Mouse (Mus musculus): ENCODE data around the gene Jam3. TPM values are rescaled to one million over a fixed set of nuclear protein-coding genes. Genes with fewer than 3 reads are reported as not detected.

Jam3 gene
- polyA plus RNA-seq, 1 experiment from 2014 or later = 66.7 TPM

- Histone ChIP-seq H3K4me3 (no peak overlapping the region), H3K4me1 (peaks cover 13% of the 10 kb centered on the region; the same call in 1 of the 2 replicates), H3K9me3 (no peaks in the 10 kb centered on the region), H3K36me3 (no peaks in the 10 kb centered on the region), H3K27ac (no peak overlapping the region), H3K27me3 (ENCODE audit: insufficient read depth, poor library complexity, severe bottlenecking) (no peaks in the 10 kb centered on the region)
- no peak for DNase-seq (ENCODE audit: low spot score)
These were observed 30.6 kb upstream of the Jam3 start for GRCm38 (mm10) chr9:27185820-27186219.

DNA sequence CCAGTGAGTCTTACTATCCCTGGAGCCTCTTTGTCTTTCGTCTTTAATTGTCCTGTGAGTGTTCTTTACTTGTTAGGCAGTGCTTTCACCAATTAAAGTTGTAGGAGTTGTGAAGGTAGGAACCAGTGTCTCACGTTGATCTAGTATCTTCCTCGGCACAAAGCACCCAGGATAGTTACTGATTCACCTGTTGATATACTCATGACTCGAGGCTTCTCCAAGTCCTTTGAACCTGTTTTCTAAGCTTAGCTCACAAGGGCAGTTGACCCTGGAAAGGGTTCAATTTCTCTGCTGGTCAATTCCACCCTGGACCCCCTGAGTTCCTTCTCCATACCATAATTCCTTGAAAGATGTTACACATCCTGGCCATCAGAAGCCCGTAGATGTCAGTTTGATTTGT, 26.9 kb upstream of the Jam3 start:
- no peak overlapping the region for H3K27ac ChIP-seq
- H3K36me3 ChIP-seq = no peaks in the 10 kb centered on the region
- H3K4me1 ChIP-seq = peaks cover 4% of the 10 kb centered on the region; the same call in 1 of the 2 replicates
- WGBS = 78% methylated on average over 5 of the region's 5 CpGs
- DNase-seq (ENCODE audit: low spot score) = no peak
- H3K9me3 ChIP-seq = no peaks in the 10 kb centered on the region
- H3K27me3 ChIP-seq (ENCODE audit: insufficient read depth, poor library complexity, severe bottlenecking) = no peaks in the 10 kb centered on the region
- H3K4me3 ChIP-seq = no peak overlapping the region

DNA sequence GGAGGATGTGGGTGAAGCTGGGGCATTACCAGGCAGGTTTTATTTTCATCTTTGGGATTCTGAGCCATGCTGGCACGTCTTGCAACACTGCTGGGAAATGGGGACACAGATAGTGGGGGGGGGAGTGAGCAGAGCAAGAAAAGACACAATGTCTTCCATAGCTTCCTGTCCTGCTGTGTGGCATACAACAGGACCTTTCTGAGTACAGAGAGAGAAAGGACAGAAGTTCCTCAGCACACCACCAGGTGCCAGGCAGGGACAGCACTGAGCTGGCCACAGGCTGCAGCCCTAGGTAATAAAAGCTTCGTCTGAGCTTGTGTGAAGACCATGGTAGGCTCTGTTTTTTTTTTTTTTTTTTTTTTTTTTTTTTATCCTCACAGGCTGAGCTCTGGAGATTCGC, 25.3 kb upstream of the Jam3 start:
- 54% methylated on average over 3 of the region's 3 CpGs for WGBS

GRCm38 (mm10) chr9:27178935-27179334, 23.7 kb upstream of the Jam3 start:
- H3K9me3 ChIP-seq = no peaks in the 10 kb centered on the region
- H3K36me3 ChIP-seq = no peaks in the 10 kb centered on the region
- H3K4me3 ChIP-seq = no peak overlapping the region
- peaks cover 4% of the 10 kb centered on the region; the same call in 1 of the 2 replicates for H3K4me1 ChIP-seq
- H3K27me3 ChIP-seq (ENCODE audit: insufficient read depth, poor library complexity, severe bottlenecking) = no peaks in the 10 kb centered on the region
- no peak for DNase-seq (ENCODE audit: low spot score)
- 48% methylated on average over 4 of the region's 4 CpGs for WGBS
- no peak overlapping the region for H3K27ac ChIP-seq

More for the DNA sequence above, 25.3 kb upstream of the Jam3 start:
- H3K4me3 ChIP-seq = no peak overlapping the region
- H3K36me3 ChIP-seq = no peaks in the 10 kb centered on the region
- no peaks in the 10 kb centered on the region for H3K9me3 ChIP-seq
- no peaks in the 10 kb centered on the region for H3K27me3 ChIP-seq (ENCODE audit: insufficient read depth, poor library complexity, severe bottlenecking)
- no peak overlapping the region for H3K27ac ChIP-seq
- H3K4me1 ChIP-seq = no peaks in the 10 kb centered on the region
- no peak for DNase-seq (ENCODE audit: low spot score)

DNA sequence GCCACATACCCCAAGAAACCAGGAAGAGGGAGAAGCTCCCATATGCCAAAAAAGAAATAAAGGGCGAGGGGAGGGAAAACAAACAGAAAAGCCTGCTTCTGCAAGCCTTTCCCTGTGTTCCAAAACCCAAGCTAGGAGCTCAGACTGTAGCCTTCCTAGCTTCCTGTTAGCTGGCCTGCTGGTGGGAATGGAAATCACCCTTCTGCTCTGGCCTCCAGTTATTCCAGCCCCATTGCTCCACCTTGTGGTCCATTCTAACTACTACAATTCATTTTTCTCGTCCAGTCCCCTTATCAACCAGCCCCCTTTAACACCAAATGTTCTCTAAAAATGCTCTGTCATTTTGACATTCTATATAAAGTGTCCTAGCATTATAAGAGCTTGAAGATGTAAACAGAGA, 20.9 kb upstream of the Jam3 start:
- H3K9me3 ChIP-seq = no peaks in the 10 kb centered on the region
- peaks cover 4% of the 10 kb centered on the region; the same call in 1 of the 2 replicates for H3K4me1 ChIP-seq
- DNase-seq (ENCODE audit: low spot score) = peak; percentile 80
- no peak overlapping the region for H3K4me3 ChIP-seq
- no peak overlapping the region for H3K27ac ChIP-seq
- H3K36me3 ChIP-seq = no peaks in the 10 kb centered on the region
- WGBS = 0% methylated on average over 2 of the region's 2 CpGs
- H3K27me3 ChIP-seq (ENCODE audit: insufficient read depth, poor library complexity, severe bottlenecking) = no peaks in the 10 kb centered on the region

DNA sequence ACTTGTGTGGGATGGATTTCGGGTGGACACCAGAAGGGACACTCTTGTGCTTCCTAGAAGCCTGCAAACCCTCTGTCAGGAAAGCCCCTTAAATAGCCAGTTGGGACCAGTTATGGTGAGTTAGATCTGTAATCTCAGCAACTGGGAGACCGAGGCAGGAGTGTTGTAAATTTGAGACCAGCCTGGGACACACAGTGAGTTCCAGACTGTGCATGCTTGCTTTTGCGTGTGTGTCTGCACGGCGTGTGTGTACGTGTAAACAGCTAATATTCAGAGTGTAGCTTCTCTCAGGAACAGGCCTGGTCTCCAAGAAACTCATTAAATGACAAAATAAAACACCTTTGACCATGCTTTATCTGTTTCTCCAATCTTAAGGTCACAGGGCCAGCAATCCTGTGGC, 20.5 kb upstream of the Jam3 start:
- no peaks in the 10 kb centered on the region for H3K36me3 ChIP-seq
- 89% methylated on average over 6 of the region's 6 CpGs for WGBS
- no peak for DNase-seq (ENCODE audit: low spot score)
- H3K27ac ChIP-seq = no peak overlapping the region
- H3K9me3 ChIP-seq = no peaks in the 10 kb centered on the region
- no peak overlapping the region for H3K4me3 ChIP-seq
- H3K27me3 ChIP-seq (ENCODE audit: insufficient read depth, poor library complexity, severe bottlenecking) = no peaks in the 10 kb centered on the region
- peaks cover 4% of the 10 kb centered on the region; the same call in 1 of the 2 replicates for H3K4me1 ChIP-seq

GRCm38 (mm10) chr9:27175241-27175640, 20.0 kb upstream of the Jam3 start:
- H3K36me3 ChIP-seq = no peaks in the 10 kb centered on the region
- H3K4me3 ChIP-seq = no peak overlapping the region
- 83% methylated on average over 13 of the region's 13 CpGs for WGBS
- H3K9me3 ChIP-seq = no peaks in the 10 kb centered on the region
- peaks cover 4% of the 10 kb centered on the region; the same call in 1 of the 2 replicates for H3K4me1 ChIP-seq
- DNase-seq (ENCODE audit: low spot score) = no peak
- no peak overlapping the region for H3K27ac ChIP-seq
- no peaks in the 10 kb centered on the region for H3K27me3 ChIP-seq (ENCODE audit: insufficient read depth, poor library complexity, severe bottlenecking)

- Histone ChIP-seq H3K27ac (no peak overlapping the region), H3K9me3 (no peaks in the 10 kb centered on the region), H3K4me1 (peaks cover 4% of the 10 kb centered on the region; the same call in 1 of the 2 replicates), H3K27me3 (ENCODE audit: insufficient read depth, poor library complexity, severe bottlenecking) (no peaks in the 10 kb centered on the region), H3K4me3 (no peak overlapping the region), H3K36me3 (no peaks in the 10 kb centered on the region)
- DNase-seq (ENCODE audit: low spot score) = no peak
- 47% methylated on average over 5 of the region's 5 CpGs for WGBS
These were observed 18.9 kb upstream of the Jam3 start for GRCm38 (mm10) chr9:27174079-27174478.

DNA sequence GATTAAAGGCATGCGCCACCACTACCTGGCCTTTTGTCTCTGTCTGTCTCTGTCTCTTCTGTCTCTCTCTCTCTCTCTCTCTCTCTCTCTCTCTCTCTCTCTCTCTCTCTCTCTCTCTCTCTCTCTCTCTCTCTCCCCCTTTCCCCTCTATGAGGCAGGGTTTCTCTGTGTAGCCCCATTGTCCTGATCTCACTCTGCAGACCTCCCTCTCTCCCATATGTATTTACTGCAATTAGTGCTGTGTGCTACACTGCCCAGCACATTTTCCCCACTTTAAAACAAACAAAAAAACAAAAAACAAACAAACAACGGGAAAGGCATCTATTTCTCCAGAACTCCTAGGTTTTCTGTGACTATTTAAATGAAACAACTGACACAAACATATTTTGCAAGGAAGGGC, 18.4 kb upstream of the Jam3 start:
- 65% methylated on average over 2 of the region's 2 CpGs for WGBS
- DNase-seq (ENCODE audit: low spot score) = no peak
- Histone ChIP-seq H3K4me1 (peaks cover 4% of the 10 kb centered on the region; the same call in 1 of the 2 replicates), H3K27ac (no peak overlapping the region), H3K27me3 (ENCODE audit: insufficient read depth, poor library complexity, severe bottlenecking) (no peaks in the 10 kb centered on the region), H3K36me3 (no peaks in the 10 kb centered on the region), H3K9me3 (no peaks in the 10 kb centered on the region), H3K4me3 (no peak overlapping the region)

DNA sequence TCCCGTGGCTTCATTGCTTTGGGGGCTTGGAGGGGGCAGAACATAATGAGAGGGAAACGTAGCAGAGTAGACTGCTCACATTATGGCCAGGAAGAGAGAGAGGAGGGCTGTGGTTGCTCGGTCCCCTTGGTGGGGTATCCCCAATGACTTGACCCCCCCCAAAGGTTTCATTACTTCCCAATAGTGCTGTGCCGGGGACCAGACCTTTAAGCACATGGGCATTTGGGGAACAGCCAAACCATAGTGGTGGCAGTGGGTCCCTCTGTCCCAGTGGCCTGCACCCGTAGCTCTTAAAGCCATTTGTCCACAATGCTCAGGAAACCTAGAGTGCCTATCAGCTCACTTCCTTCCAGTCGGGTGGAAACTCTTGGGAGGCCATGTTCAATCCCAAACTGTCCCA, 17.6 kb upstream of the Jam3 start:
- no peak for DNase-seq (ENCODE audit: low spot score)
- H3K9me3 ChIP-seq = no peaks in the 10 kb centered on the region
- H3K27me3 ChIP-seq (ENCODE audit: insufficient read depth, poor library complexity, severe bottlenecking) = no peaks in the 10 kb centered on the region
- H3K36me3 ChIP-seq = no peaks in the 10 kb centered on the region
- H3K4me1 ChIP-seq = peaks cover 4% of the 10 kb centered on the region; the same call in 1 of the 2 replicates
- no peak overlapping the region for H3K4me3 ChIP-seq
- WGBS = 70% methylated on average over 6 of the region's 6 CpGs
- H3K27ac ChIP-seq = no peak overlapping the region

DNA sequence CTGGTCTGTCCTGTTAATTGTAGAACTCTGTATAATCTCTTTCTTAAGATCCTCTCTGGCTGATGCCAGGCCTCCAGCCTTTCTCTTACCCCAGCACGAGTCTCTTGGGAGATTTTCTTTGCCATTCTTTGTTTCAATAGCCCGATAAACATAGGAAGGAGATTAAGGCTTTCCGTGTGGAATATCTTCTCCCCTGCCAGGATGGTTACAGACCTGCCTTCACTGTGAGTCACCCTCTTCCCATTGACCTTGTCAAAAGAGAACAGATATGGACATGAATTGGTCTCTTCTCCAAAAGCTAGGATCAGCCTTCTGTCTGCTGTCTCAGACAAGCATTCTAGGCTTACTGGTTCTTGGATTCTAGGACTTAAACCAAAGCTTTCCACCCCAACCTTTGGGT, 15.5 kb upstream of the Jam3 start:
- H3K4me1 ChIP-seq = peaks cover 4% of the 10 kb centered on the region; the same call in 1 of the 2 replicates
- no peak for DNase-seq (ENCODE audit: low spot score)
- 53% methylated on average over 3 of the region's 3 CpGs for WGBS
- no peak overlapping the region for H3K4me3 ChIP-seq
- H3K27me3 ChIP-seq (ENCODE audit: insufficient read depth, poor library complexity, severe bottlenecking) = no peaks in the 10 kb centered on the region
- H3K27ac ChIP-seq = no peak overlapping the region
- no peaks in the 10 kb centered on the region for H3K9me3 ChIP-seq
- H3K36me3 ChIP-seq = no peaks in the 10 kb centered on the region

DNA sequence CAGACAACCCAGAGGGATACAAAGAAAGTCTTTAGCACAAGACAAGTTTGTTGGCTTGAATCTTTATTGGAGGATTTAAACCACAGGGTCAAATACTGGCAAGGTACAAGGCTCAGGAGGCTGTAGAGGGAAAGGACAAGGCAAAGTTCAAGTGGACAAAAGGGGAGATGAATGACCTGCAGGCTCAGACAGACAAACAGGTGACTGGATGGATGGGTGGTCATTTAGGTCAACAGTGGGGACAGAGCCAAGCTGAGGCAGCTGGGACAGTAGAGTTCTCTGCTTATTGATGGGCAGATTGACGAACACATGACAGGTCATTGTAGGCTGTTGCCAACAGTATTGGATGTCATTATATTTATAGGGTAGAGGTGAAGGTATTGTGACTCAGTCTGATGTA, 11.8 kb upstream of the Jam3 start:
- H3K4me3 ChIP-seq = no peak overlapping the region
- no peaks in the 10 kb centered on the region for H3K9me3 ChIP-seq
- no peaks in the 10 kb centered on the region for H3K27me3 ChIP-seq (ENCODE audit: insufficient read depth, poor library complexity, severe bottlenecking)
- no peaks in the 10 kb centered on the region for H3K4me1 ChIP-seq
- DNase-seq (ENCODE audit: low spot score) = no peak
- WGBS = 76% methylated on average over 1 of the region's 1 CpGs
- H3K36me3 ChIP-seq = no peaks in the 10 kb centered on the region
- no peak overlapping the region for H3K27ac ChIP-seq

GRCm38 (mm10) chr9:27165596-27165995, 10.4 kb upstream of the Jam3 start:
- H3K27me3 ChIP-seq (ENCODE audit: insufficient read depth, poor library complexity, severe bottlenecking) = no peaks in the 10 kb centered on the region
- no peaks in the 10 kb centered on the region for H3K4me1 ChIP-seq
- H3K9me3 ChIP-seq = no peaks in the 10 kb centered on the region
- H3K27ac ChIP-seq = no peak overlapping the region
- no peak for DNase-seq (ENCODE audit: low spot score)
- H3K4me3 ChIP-seq = no peak overlapping the region
- H3K36me3 ChIP-seq = no peaks in the 10 kb centered on the region
- WGBS = 76% methylated on average over 3 of the region's 3 CpGs

DNA sequence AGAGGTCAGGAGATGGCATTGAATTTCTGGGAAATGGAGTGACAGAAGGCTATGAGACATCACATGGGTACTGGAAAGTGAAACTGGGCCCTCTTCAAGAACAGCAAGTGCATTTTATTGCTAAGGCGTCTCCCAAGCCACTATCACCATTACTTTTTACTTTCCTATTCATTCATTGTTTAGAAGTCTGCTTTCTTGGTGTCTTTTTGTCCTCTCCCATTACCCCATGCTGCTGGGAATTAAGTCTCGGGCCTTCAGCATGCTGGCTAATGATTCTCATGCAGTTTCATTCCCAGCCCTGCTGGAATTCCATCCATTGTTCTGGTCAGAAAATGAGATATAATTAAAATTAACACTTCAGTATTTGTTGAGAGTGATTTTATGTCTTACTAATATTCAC, 9.7 kb upstream of the Jam3 start:
- no peak overlapping the region for H3K4me3 ChIP-seq
- 56% methylated on average over 2 of the region's 2 CpGs for WGBS
- H3K36me3 ChIP-seq = no peaks in the 10 kb centered on the region
- H3K27ac ChIP-seq = no peak overlapping the region
- no peaks in the 10 kb centered on the region for H3K4me1 ChIP-seq
- H3K9me3 ChIP-seq = no peaks in the 10 kb centered on the region
- no peak for DNase-seq (ENCODE audit: low spot score)
- H3K27me3 ChIP-seq (ENCODE audit: insufficient read depth, poor library complexity, severe bottlenecking) = no peaks in the 10 kb centered on the region

Measured in heart, embryonic 10.5 days (tissue).